Mouse (Mus musculus) small intestine, adult 2 months (tissue): ENCODE results near the gene Cacng7. TPM values are rescaled to one million over a fixed set of nuclear protein-coding genes. Genes with fewer than 3 reads are reported as not detected.
"Not testable (repeated sequence)": the region's sequence is repeated elsewhere in the genome, so short reads cannot be mapped to it uniquely, and the experiment has no call there.

Source experiments
- H3K27ac ChIP-seq: fragments of 200-500 bp; 2 replicates; pipeline ENCODE4 v1.5.1; 2012; ENCODE audit warnings: low read depth, low read length, control low read depth, inconsistent platforms; ENCODE audit not compliant: insufficient read depth
- H3K27me3 ChIP-seq: fragments of 200-500 bp; 2 replicates; pipeline ENCODE4 v1.6.1; 2012; ENCODE audit warnings: mild to moderate bottlenecking, moderate library complexity, low read length, inconsistent platforms; ENCODE audit not compliant: control insufficient read depth, insufficient read depth
- H3K36me3 ChIP-seq: fragments of 200-500 bp; 2 replicates; pipeline ENCODE4 v1.6.1; 2012; ENCODE audit warnings: mild to moderate bottlenecking, low read length, control low read depth, inconsistent platforms; ENCODE audit not compliant: control insufficient read depth, insufficient read depth
- H3K4me1 ChIP-seq: fragments of 200-500 bp; 2 replicates; pipeline ENCODE4 v1.6.1; 2012; ENCODE audit warnings: low read length, inconsistent platforms, mixed read lengths; ENCODE audit not compliant: control insufficient read depth, insufficient read depth, insufficient read length
- H3K4me3 ChIP-seq: fragments of 200-500 bp; 2 replicates; pipeline ENCODE4 v1.5.1; 2012; ENCODE audit warnings: low read depth, mild to moderate bottlenecking, control low read depth, inconsistent platforms, low read length, moderate library complexity
- CTCF ChIP-seq: fragments of 200-500 bp; IDR thresholded peaks from 2 replicates; pipeline ENCODE4 v1.5.1; 2012; ENCODE audit warnings: low read depth, mild to moderate bottlenecking, control low read depth, inconsistent platforms, low read length, moderate library complexity, mixed read lengths; ENCODE audit not compliant: insufficient replicate concordance, insufficient read length; ENCODE audit errors: extremely low read depth
- POLR2A ChIP-seq: fragments of 200-500 bp; IDR thresholded peaks from 2 replicates; pipeline ENCODE4 v1.6.1; 2012; ENCODE audit warnings: low read depth, mild to moderate bottlenecking, control low read depth, inconsistent platforms, low read length, moderate library complexity
- WGBS: fragments of 180-500 bp; shearing (Covaris S2); methylation state at CpG from one replicate; pipeline ENCODE4 v1.1.7; 2018; 5-methylcytosine and 5-hydroxymethylcytosine counted together
- polyA plus RNA-seq: library from polyadenylated mRNA; depleted of rRNA; stranded (reverse); fragments of >200 nt; gene quantifications from 2 replicates; pipeline ENCODE4 v1.2.3, GENCODE M21; 2012

The Cacng7 gene
- polyA plus RNA-seq, 1 experiment, result 8.8 TPM

DNA sequence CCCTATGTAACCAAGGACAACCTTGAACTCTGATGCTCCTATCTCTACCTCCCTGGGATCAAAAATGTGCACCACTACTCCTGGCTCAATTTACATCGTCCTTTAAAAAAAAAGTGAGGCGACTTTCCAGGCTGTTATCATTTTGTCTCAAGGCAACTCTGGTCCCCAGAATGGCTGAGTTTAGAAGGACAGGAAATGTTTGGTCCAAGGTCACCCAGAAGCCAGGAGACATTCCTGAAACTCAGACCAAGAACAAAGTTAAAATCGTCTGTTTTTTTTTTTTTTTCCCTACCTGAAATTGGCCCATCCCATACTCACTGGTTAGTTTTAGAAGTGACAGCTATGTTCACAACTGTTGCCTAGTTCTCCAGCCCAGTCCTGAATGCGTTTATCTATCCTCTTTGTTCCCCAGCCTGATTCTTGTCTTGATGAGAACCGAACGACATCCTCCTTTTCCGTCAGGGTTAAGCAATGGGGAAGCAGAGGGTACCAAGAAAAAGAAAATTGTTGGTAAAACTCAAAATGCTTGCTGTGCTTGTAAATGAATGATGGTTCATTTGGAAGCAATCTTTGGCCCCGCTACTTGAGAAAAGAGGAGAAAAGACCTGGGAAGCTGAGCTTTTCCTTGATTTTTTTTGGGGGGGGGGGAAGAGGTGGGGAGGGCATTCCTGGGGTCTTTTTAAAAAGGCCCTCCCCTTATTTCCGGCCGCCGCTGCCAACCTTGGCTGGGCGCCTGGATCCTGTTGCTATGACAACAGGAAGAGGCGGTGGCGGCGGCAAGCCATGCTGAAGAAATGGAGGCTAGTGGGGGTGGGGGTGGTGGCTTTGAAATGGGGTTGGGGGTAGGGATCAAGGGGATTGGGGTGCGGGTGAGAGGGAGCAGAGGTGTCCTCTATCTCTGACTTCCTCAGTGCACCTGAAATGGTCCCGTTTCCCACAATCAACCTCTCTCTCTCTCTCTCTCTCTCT is 57.0 kb downstream of the Cacng7 start:
- H3K4me3 ChIP-seq, result no peak overlapping the region
- no peaks in the 10 kb centered on the region for H3K4me1 ChIP-seq
- H3K27me3 ChIP-seq, result peaks cover 5% of the 10 kb centered on the region; the same call in 1 of the 2 replicates
- no peaks in the 10 kb centered on the region for H3K36me3 ChIP-seq
- WGBS, result 4% methylated on average over 15 of the region's 17 CpGs
- H3K27ac ChIP-seq, result no peak overlapping the region
- TF ChIP-seq POLR2A (no peak), CTCF (no peak)

DNA sequence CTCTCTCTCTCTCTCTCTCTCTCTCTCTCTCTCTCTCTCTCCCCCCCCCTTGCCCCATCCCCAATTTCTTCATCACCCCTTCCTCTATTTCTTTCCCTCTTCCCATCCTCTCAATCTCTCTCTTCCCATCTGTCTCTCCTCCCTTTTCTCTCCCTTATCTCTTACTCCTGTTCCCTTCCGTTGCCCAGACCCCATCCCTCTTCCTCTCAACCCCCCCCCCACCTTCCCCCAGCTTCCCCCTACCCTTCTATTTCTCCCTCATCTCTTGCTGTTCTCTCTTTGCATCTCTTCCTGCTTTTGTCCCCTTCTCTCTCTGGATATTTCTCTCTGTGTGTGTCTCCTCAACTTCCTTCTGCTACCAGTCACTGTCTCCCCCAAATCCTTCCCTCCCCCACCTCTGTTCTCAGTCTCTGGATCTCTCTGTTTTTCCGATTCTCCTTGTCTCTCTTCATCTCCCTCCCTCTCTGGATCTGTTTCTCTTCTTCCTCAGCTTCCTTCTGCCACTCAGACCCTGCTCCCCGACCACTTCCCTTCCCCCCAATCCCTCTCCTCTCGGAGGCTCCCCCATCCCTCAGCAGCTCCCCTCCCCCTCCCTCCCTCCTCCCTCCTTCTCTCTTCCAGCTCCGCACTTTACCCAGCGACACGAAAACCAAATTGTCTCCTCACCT is 57.8 kb downstream of the Cacng7 start, which contains the start of gene Cacng8:
TSS of gene Cacng8 (plus strand) at position 271 of the 668 bp plus-strand sequence.
- no peak within 1 kb of the TSS for H3K4me3 ChIP-seq
- H3K27ac ChIP-seq, result no peak within 1 kb of the TSS
- no peaks in the 10 kb centered on the region for H3K4me1 ChIP-seq
- no peaks in the 10 kb centered on the region for H3K36me3 ChIP-seq
- TF ChIP-seq CTCF, result no peak
- no peak for TF ChIP-seq POLR2A
- 4% methylated on average over 7 of the region's 7 CpGs for WGBS
- peaks cover 5% of the 10 kb centered on the region; the same call in 1 of the 2 replicates for H3K27me3 ChIP-seq

DNA sequence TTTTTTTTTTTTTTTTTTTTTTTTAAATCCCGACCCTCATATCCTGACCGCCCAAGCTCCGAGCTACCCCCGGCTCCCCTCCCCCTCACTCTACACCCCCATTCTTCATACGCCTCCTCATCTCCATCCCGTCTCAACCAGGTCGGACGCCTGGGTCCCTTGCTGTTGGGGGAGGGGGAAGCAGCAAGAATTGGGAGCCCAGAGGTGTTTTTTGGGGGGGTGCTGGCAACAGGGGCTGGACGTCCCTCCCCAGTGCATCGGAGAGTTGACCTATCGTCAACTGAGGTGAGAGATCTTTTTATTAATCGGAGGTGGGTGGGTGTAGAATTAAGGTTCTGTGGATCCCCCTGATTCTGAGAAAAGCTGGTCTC is 58.3 kb downstream of the Cacng7 start:
- H3K36me3 ChIP-seq, result no peaks in the 10 kb centered on the region
- WGBS, result 13% methylated on average over 12 of the region's 12 CpGs
- no peak overlapping the region for H3K27ac ChIP-seq
- TF ChIP-seq POLR2A, result no peak
- TF ChIP-seq CTCF, result no peak
- no peak overlapping the region for H3K4me3 ChIP-seq
- H3K4me1 ChIP-seq, result no peaks in the 10 kb centered on the region
- peaks cover 5% of the 10 kb centered on the region; the same call in 1 of the 2 replicates for H3K27me3 ChIP-seq

DNA sequence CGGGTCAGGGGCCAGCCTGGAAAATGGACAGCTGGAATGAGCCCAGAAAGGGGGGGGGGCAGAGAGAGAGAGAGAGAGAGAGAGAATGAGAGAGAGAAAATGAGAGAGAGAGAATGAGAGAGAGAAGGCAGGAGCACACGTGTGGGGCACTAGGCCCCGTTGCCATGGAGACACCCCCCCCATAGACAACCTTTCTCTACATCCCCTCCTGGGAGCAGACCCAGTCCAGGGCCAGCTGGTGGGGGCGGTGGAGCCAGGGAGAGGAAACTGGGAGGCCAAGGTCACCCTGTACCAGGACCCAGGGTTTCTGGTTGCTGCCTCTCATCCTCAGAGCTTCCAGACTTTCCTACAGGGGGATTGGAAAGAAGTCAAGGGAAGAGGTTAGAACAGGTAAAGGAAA is 59.1 kb downstream of the Cacng7 start:
- no peak for TF ChIP-seq POLR2A
- TF ChIP-seq CTCF, result no peak
- Histone ChIP-seq H3K27me3 (peaks cover 5% of the 10 kb centered on the region; the same call in 1 of the 2 replicates), H3K4me3 (no peak overlapping the region), H3K27ac (no peak overlapping the region), H3K4me1 (no peaks in the 10 kb centered on the region), H3K36me3 (no peaks in the 10 kb centered on the region)
- 41% methylated on average over 4 of the region's 4 CpGs for WGBS

DNA sequence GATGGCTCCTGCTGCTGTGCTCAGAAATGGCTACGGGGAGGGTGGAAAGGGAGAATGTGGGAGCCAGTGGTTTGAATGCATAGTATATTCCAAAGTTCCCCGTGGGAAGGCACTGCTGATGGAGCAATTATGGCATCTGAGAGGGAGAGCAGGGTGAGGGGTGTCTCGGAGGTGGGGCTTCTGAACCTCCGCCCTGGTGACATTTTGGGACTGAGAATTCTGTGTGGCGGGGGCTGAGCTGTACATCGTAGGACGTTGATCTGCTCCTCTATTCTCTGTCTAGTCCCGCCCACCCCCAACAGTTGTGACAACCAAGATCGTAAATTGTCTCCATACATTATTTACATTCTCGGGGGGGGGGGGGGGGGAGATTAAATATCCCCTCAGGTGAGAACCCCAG is 64.6 kb downstream of the Cacng7 start:
- 63% methylated on average over 10 of the region's 10 CpGs for WGBS
- Histone ChIP-seq H3K27me3 (no peaks in the 10 kb centered on the region), H3K4me1 (no peaks in the 10 kb centered on the region), H3K4me3 (no peak overlapping the region), H3K36me3 (no peaks in the 10 kb centered on the region), H3K27ac (no peak overlapping the region)
- TF ChIP-seq POLR2A (no peak), CTCF (no peak)

DNA sequence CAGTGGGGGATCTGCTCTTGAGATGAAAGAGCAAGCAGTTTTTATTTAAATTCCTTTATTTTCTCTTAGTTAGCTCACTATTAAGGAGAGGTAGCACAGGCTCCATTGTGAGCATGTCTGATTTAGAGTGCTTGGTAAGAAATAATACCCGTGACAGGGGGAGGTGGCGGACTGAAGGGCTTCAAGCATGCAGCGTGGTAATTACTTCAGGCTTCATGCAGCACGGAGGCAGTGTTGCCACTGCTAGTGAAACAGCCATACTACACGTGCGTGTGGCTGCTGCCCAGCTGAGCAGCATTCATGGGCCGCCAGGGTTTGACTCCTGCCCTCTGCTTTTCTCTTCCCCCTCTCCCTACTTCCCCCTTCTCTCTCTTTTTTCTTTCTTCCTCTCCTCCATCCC is 65.0 kb downstream of the Cacng7 start:
- Histone ChIP-seq H3K27me3 (no peaks in the 10 kb centered on the region), H3K27ac (no peak overlapping the region), H3K4me3 (no peak overlapping the region), H3K4me1 (no peaks in the 10 kb centered on the region), H3K36me3 (no peaks in the 10 kb centered on the region)
- 56% methylated on average over 7 of the region's 7 CpGs for WGBS
- TF ChIP-seq POLR2A (no peak), CTCF (no peak)

DNA sequence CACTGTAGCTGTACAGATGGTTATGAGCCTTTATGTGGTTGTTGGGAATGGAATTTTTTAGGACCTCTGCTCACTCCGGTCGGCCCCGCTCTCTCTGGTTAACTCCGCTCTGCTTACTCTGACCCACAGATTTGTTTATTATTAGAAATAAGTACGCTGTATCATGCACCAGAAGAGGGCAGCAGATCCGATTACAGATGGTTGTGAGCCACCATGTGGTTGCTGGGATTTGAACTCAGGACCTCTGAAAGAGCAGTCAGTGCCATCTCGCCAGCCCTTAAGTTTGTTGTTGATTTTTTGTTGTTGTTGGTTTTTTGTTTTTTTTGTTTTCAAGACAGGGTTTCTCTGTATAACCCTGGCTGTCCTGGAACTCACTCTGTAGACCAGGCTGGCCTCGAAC is 65.6 kb downstream of the Cacng7 start:
- WGBS, result 85% methylated on average over 8 of the region's 8 CpGs
- H3K4me3 ChIP-seq, H3K36me3 ChIP-seq: not testable (repeated sequence)

More for the DNA sequence above, 65.6 kb downstream of the Cacng7 start:
- not testable (repeated sequence) for H3K27me3 ChIP-seq, H3K27ac ChIP-seq, H3K4me1 ChIP-seq
